Mouse (Mus musculus): ENCODE measurements around the gene Sh2b1. TPM values are rescaled to one million over a fixed set of nuclear protein-coding genes. Genes with fewer than 3 reads are reported as not detected.

Gene Sh2b1
- 39.5 and 42.1 TPM in 2 replicates for polyA plus RNA-seq (2015; fragmentation: Nextera tagmentation; extraction: Ambion mirVana)

DNA sequence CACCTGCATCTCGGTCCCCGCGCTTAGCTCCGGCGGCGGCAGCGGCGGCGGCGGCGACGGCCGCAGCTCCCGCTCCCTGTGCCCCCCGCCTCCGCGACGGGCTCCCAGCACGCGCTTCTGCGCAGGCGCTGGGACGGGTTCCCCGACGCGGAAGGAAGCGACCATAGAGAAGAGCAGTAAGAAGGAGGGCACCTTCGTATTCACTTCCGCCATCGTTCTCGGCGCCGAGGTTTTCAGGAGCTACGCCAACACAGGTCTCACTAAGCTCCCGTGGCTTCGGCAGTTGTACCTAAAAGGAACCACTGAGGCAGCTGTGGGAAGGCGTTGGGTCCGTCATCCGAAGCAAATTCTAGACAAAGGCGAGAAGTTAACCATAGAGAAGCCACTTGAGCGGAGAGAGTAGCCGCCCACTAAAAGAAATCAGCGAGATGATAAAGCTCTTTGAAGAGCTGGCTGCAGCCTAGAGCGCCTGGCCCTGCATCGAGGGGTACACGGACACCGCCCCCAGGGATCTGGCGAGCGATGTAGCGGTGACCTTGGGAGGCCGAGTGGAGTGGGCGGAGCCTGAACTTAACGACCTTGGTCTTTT is at the start of gene Sh2b1:
Gene Sh2b1, minus strand, starts transcription at position 432 of the 589 bp plus-strand sequence.

DNA sequence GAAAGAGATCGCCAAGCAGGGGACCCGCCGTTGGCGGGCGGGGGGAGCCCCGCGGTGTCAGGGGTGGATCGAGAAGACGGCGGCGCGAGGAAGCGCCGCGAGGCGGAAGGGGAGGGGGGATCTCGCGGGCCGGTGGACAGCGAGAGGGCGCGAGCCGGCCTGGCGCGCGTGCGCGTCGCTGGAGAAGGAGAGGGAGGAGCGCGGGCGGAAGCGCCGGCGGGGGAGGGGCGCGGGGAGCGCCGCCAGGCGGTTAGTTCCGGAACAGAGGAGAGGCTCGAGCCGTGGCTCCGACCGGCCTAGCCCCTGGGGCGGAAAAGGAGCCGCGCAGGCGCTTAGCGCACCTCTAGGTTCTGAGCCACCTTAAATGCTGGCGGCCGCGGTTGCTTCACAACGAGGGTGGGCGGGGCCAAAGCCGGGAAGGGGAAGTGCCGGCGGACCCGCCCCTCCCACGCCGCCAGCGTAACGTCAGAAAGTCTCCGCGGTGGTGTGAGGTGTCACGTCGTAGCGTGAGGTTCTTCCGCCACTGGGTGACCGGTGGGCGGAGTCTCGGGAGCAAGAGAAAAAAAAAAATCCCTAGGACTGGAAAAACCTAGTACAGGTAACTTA is 28.2 kb upstream of the Sh2b1 start, which contains the start of gene Atxn2l:
Gene Atxn2l, minus strand, starts transcription at position 165 of the 606 bp plus-strand sequence.

DNA sequence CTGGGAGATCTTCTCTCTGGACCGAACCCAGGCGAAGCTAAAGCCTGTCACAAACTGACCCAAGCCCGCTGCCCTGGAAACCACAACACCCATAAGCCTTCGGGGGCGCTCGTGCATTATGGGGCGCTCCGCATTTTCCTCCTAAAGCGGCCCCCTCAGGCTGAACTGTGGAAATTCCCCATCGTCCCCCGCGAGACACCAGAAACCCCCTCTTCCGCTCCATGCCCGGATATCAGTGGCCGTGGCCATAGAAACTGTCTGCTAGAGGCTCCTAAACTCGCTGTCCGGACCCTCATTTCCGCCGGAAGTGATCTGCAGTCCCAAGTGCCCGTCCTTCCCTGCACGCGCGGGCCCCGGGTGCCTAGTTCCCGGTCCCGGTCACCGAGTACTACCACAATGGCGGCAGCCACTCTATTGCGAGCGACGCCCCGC is 11.8 kb upstream of the Sh2b1 start, which contains the start of gene Tufm:
Gene Tufm, plus strand, starts transcription at position 310 of the 432 bp plus-strand sequence.

DNA sequence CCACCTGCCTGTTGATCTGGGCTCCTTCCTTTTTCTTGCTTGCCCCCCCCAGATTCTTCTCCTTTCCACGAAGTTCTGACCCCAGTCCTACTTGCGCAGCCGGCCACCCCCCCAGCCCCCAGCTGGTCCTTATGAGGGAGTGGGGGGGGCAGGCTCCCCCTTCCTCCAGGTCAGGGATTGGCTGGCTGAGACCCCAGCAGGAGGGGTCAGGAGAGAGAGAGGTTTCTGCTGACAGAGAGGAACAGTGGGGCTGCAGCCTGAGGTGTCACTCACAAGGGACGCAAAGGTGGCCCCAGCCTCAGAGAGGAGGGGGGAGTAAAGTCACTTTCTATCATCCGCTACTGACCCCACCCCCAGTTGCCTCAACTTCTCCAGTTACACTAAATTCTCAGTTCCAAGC is 12.2 kb downstream of the Sh2b1 start, which contains the start of gene Atp2a1:
Gene Atp2a1, minus strand, starts transcription at position 105 of the 400 bp plus-strand sequence.

DNA sequence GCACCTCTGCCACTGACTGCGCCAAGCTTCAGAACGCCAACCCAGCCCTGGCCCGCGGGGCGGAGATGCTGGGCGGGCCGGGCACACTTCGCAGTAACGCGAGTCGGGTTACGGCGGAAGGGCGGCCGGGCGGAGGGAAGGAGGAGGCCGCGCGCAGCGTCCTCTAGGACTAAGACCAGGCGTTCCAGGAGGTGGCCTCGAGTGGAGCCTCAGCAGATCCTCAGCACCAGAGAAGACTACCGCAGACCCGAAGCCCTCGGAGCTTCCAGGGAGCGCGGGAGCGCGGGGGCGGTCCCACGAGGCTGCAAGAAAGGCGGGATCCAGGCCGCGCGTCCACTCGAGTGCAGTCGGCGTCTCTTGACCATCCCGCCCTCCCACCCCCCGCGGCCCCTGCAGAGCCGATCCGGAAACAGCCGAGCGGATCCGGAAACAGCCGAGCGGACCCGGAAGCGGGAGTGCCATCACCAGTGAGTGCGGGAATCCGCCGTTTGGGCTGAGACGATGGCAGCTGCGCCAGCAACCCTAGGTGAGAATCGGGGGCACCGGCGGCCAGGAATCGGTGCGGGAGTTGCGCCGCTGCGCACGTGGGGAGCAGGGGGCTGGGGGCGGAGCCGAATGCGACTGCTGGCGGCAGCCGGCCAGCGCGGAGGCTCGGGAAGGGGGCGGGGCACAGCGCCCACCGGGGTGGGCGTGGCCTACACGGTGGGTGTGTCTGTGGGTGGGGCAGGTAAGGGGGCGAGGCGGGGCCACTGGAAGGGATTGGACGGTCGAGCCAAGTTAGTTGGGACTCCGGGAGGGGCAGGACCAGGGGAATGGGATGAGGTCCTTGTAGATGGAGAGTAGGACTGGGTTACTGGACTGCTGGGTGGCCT is 46.4 kb downstream of the Sh2b1 start, which contains the start of gene Rabep2:
Gene Rabep2, plus strand, starts transcription at position 129 of the 872 bp plus-strand sequence.

Other genes starting within 250 kb of the Sh2b1 start
- 14.2 and 17.3 TPM in 2 replicates for gene Sbk1, start 202.8 kb downstream of the Sh2b1 start, polyA plus RNA-seq (2015; fragmentation: Nextera tagmentation; extraction: Ambion mirVana)
- gene Lat, start 105.9 kb downstream of the Sh2b1 start, polyA plus RNA-seq (2015; fragmentation: Nextera tagmentation; extraction: Ambion mirVana), result 1.6 and 1.7 TPM in 2 replicates
- 27.8 and 28.4 TPM in 2 replicates for gene Spns1, start 98.0 kb downstream of the Sh2b1 start, polyA plus RNA-seq (2015; fragmentation: Nextera tagmentation; extraction: Ambion mirVana)
- 0.65 and 0.72 TPM in 2 replicates for gene Nfatc2ip, start 78.7 kb downstream of the Sh2b1 start, polyA plus RNA-seq (2015; fragmentation: Nextera tagmentation; extraction: Ambion mirVana)
- 0.17 and 0.21 TPM in 2 replicates for gene Cd19, start 60.5 kb downstream of the Sh2b1 start, polyA plus RNA-seq (2015; fragmentation: Nextera tagmentation; extraction: Ambion mirVana)
- 59.8 and 76.2 TPM in 2 replicates for gene Rabep2, start 46.7 kb downstream of the Sh2b1 start, polyA plus RNA-seq (2015; fragmentation: Nextera tagmentation; extraction: Ambion mirVana)
- gene Atp2a1, start 12.3 kb downstream of the Sh2b1 start, polyA plus RNA-seq (2015; fragmentation: Nextera tagmentation; extraction: Ambion mirVana), result 6,071 and 7,311 TPM in 2 replicates
- gene Tufm, start 11.9 kb upstream of the Sh2b1 start, polyA plus RNA-seq (2015; fragmentation: Nextera tagmentation; extraction: Ambion mirVana), result 120 and 126 TPM in 2 replicates
- 17.2 and 18.9 TPM in 2 replicates for gene Atxn2l, start 28.0 kb upstream of the Sh2b1 start, polyA plus RNA-seq (2015; fragmentation: Nextera tagmentation; extraction: Ambion mirVana)
- gene Eif3c, start 91.0 kb upstream of the Sh2b1 start, polyA plus RNA-seq (2015; fragmentation: Nextera tagmentation; extraction: Ambion mirVana), result 125 and 130 TPM in 2 replicates
- 0.72 and 1.1 TPM in 2 replicates for gene Apobr, start 109.5 kb upstream of the Sh2b1 start, polyA plus RNA-seq (2015; fragmentation: Nextera tagmentation; extraction: Ambion mirVana)
- 11.5 and 16.2 TPM in 2 replicates for gene Cln3, start 110.4 kb upstream of the Sh2b1 start, polyA plus RNA-seq (2015; fragmentation: Nextera tagmentation; extraction: Ambion mirVana)
- not detected in 2 replicates for gene Il27, start 119.5 kb upstream of the Sh2b1 start, polyA plus RNA-seq (2015; fragmentation: Nextera tagmentation; extraction: Ambion mirVana)
- 28.9 and 66.2 TPM in 2 replicates for gene Nupr1, start 155.4 kb upstream of the Sh2b1 start, polyA plus RNA-seq (2015; fragmentation: Nextera tagmentation; extraction: Ambion mirVana)
- 17.4 and 21.8 TPM in 2 replicates for gene Sgf29, start 173.9 kb upstream of the Sh2b1 start, polyA plus RNA-seq (2015; fragmentation: Nextera tagmentation; extraction: Ambion mirVana)
- gene Sult1a1, start 201.0 kb upstream of the Sh2b1 start, polyA plus RNA-seq (2015; fragmentation: Nextera tagmentation; extraction: Ambion mirVana), result 27.9 and 56.4 TPM in 2 replicates
- gene Bola2, start 220.0 kb upstream of the Sh2b1 start, polyA plus RNA-seq (2015; fragmentation: Nextera tagmentation; extraction: Ambion mirVana), result 73.2 and 75.7 TPM in 2 replicates
- gene Slx1b, start 220.4 kb upstream of the Sh2b1 start, polyA plus RNA-seq (2015; fragmentation: Nextera tagmentation; extraction: Ambion mirVana), result 3.7 and 5.2 TPM in 2 replicates
- gene Coro1a, start 232.4 kb upstream of the Sh2b1 start, polyA plus RNA-seq (2015; fragmentation: Nextera tagmentation; extraction: Ambion mirVana), result 12.8 and 18.1 TPM in 2 replicates

Measured in skeletal muscle tissue, postnatal 0 days (tissue).